Comparison of ENCODE assay signal across 9 mouse cellular contexts in genomic region chr6:124740211-124740887, GRCm38 (mm10). TPM values are rescaled to one million over a fixed set of nuclear protein-coding genes. Genes with fewer than 3 reads are reported as not detected.
DNase-seq lines count a peak whose midpoint lies in the region; ATAC-seq and TF ChIP-seq lines count a peak whose summit lies in the region.
"Had no signal": no experiment of that assay in that cellular context is flagged by ENCODE, and none has a peak within 500 bp of the region (broad histone marks: within the 10 kb centered on the region; RNA-seq: fewer than 3 reads in every experiment).

No protein-coding gene starts in this region.

- H3K36me3 ChIP-seq in stomach, postnatal 0 days (ENCODE audit: control insufficient read depth, insufficient read depth, low read length): peaks cover 11% of the 10 kb centered on the region

- H3K4me1 ChIP-seq in brown adipose tissue, adult 24 weeks (ENCODE audit: control insufficient read depth, insufficient read depth, insufficient read length, low read length): peaks cover 11% of the 10 kb centered on the region; the same call in 1 of the 2 replicates
- peaks cover 3% of the 10 kb centered on the region; the same call in 1 of the 2 replicates for H3K4me1 ChIP-seq in stomach, postnatal 0 days (replicated peaks; ENCODE audit: control insufficient read depth, insufficient read depth)

- ATAC-seq in stomach, postnatal 0 days (ENCODE audit: low FRiP score, low TSS enrichment): peak; percentile 2; the same call in 1 of the 2 replicates

- TF ChIP-seq CTCF in gastrocnemius, adult 2 months (IDR thresholded peaks at IDR 0.05): peak; percentile 67
- TF ChIP-seq CTCF in stomach, postnatal 0 days (IDR thresholded peaks at IDR 0.05; ENCODE audit: low read depth): peak; percentile 77

- no peaks in the 10 kb centered on the region for H3K9me3 ChIP-seq in stomach, postnatal 0 days (ENCODE audit: control insufficient read depth, low read length)

- peak; percentile 61 for DNase-seq in gastrocnemius, adult 2 months
- no peak for DNase-seq in gastrocnemius, postnatal 10 days
- DNase-seq in CD4-positive helper T cell, adult 2 months (ENCODE audit: low read depth, low spot score): peak; percentile 90
- peak; percentile 23 for DNase-seq in gastrocnemius, postnatal 25 days
- DNase-seq in kidney, postnatal 36 days: peak; percentile 62 to 63
- peak; percentile 61 for DNase-seq in mesoderm, embryonic 11.5 days (ENCODE audit: low read depth, low spot score)
- peak; percentile 77 for DNase-seq in stomach, postnatal 0 days (ENCODE audit: low spot score)

- under 1% methylated on average over 28 of the region's 29 CpGs for WGBS in stomach, postnatal 0 days

- no peak for TF ChIP-seq EP300 in stomach, postnatal 0 days (optimal IDR thresholded peaks at IDR 0.05)

- intact Hi-C loops in gastrocnemius, adult 2 months (cut with DNase I): loop anchor here (1.0 to 10.0 kb wide), 3 partner anchors 78 to 326 kb away; partner anchors contain the start of genes Lpcat3 and Pex5

- H3K27me3 ChIP-seq in stomach, postnatal 0 days (ENCODE audit: control insufficient read depth, insufficient read depth, low read length): no peaks in the 10 kb centered on the region

- peak overlapping the region; percentile 77 for H3K4me3 ChIP-seq in gastrocnemius, adult 2 months
- H3K4me3 ChIP-seq in brown adipose tissue, adult 24 weeks (ENCODE audit: insufficient read depth, low read depth, low read length): peak overlapping the region; percentile 65
- H3K4me3 ChIP-seq in stomach, postnatal 0 days (ENCODE audit: low read depth, low read length): peak overlapping the region; percentile 54

- H3K4me2 ChIP-seq in stomach, postnatal 0 days (replicated peaks; ENCODE audit: low read depth): peak overlapping the region; percentile 92

- H3K9ac ChIP-seq in stomach, postnatal 0 days (ENCODE audit: low read length): peak overlapping the region; percentile 78

- peak overlapping the region; percentile 97 for H3K27ac ChIP-seq in gastrocnemius, adult 2 months
- peak overlapping the region; percentile 91 for H3K27ac ChIP-seq in brown adipose tissue, adult 24 weeks (replicated peaks; ENCODE audit: low read depth, low read length)
- H3K27ac ChIP-seq in stomach, postnatal 0 days (replicated peaks): peak overlapping the region; percentile 98

RNA-seq across cellular contexts. Expression of gene Grcc10, which starts 0.8 kb away (rescaled TPM):
- 100 to 1,000 TPM; 145 to 182 TPM for total RNA-seq in gastrocnemius, adult 2 months (2021)
- total RNA-seq in gastrocnemius, postnatal 10 days (2021): 100 to 1,000 TPM; 213 to 226 TPM
- polyA plus RNA-seq in brown adipose tissue, adult 24 weeks (2012; ENCODE audit: insufficient read depth, insufficient read length, missing spikeins): 301 and 355 TPM in 2 replicates
- 100 to 1,000 TPM; 163 to 167 TPM for total RNA-seq in gastrocnemius, postnatal 25 days (2021)
- 292 and 310 TPM in 2 replicates for polyA plus RNA-seq in stomach, postnatal 0 days (2015; fragmentation: Nextera tagmentation; extraction: Ambion mirVana)

RNA-seq across cellular contexts. Expression of gene Ptpn6, which starts 1.8 kb away (rescaled TPM):
- total RNA-seq in gastrocnemius, adult 2 months (2021): under 1 TPM; 0.61 to 0.87 TPM
- total RNA-seq in gastrocnemius, postnatal 10 days (2021): 1 to 10 TPM; 1.8 to 3.8 TPM
- 13.5 and 14.1 TPM in 2 replicates for polyA plus RNA-seq in brown adipose tissue, adult 24 weeks (2012; ENCODE audit: insufficient read depth, insufficient read length, missing spikeins)
- 1 to 10 TPM; 1.5 to 2.2 TPM for total RNA-seq in gastrocnemius, postnatal 25 days (2021)
- 13.1 and 15.8 TPM in 2 replicates for polyA plus RNA-seq in stomach, postnatal 0 days (2015; fragmentation: Nextera tagmentation; extraction: Ambion mirVana)

RNA-seq across cellular contexts. Expression of gene Gm45234, which starts 15.5 kb away (rescaled TPM):
- total RNA-seq in gastrocnemius, adult 2 months (2021): not detected
- not detected for total RNA-seq in gastrocnemius, postnatal 10 days (2021)
- polyA plus RNA-seq in brown adipose tissue, adult 24 weeks (2012; ENCODE audit: insufficient read depth, insufficient read length, missing spikeins): not detected in 2 replicates
- total RNA-seq in gastrocnemius, postnatal 25 days (2021): 1 to 10 TPM in 1 of 2 experiments, not detected in 1; 2.2 TPM
- polyA plus RNA-seq in stomach, postnatal 0 days (2015; fragmentation: Nextera tagmentation; extraction: Ambion mirVana): not detected in 2 replicates
- total RNA-seq: adrenal gland, adult 18-20 months had no signal

RNA-seq across cellular contexts. Expression of gene Atn1, which starts 16.0 kb away (rescaled TPM):
- 10 to 100 TPM; 46.4 to 47.9 TPM for total RNA-seq in gastrocnemius, adult 2 months (2021)
- 10 to 100 TPM; 37.6 to 46.7 TPM for total RNA-seq in gastrocnemius, postnatal 10 days (2021)
- 31.7 and 35.7 TPM in 2 replicates for polyA plus RNA-seq in brown adipose tissue, adult 24 weeks (2012; ENCODE audit: insufficient read depth, insufficient read length, missing spikeins)
- 10 to 100 TPM; 31.8 to 32.4 TPM for total RNA-seq in gastrocnemius, postnatal 25 days (2021)
- 6.6 and 6.9 TPM in 2 replicates for polyA plus RNA-seq in stomach, postnatal 0 days (2015; fragmentation: Nextera tagmentation; extraction: Ambion mirVana)

RNA-seq across cellular contexts. Expression of gene Phb2, which starts 28.2 kb away (rescaled TPM):
- 100 to 1,000 TPM; 142 to 184 TPM for total RNA-seq in gastrocnemius, adult 2 months (2021)
- total RNA-seq in gastrocnemius, postnatal 10 days (2021): 100 to 1,000 TPM; 205 to 206 TPM
- 284 and 381 TPM in 2 replicates for polyA plus RNA-seq in brown adipose tissue, adult 24 weeks (2012; ENCODE audit: insufficient read depth, insufficient read length, missing spikeins)
- total RNA-seq in gastrocnemius, postnatal 25 days (2021): 100 to 1,000 TPM; 157 TPM
- 230 and 237 TPM in 2 replicates for polyA plus RNA-seq in stomach, postnatal 0 days (2015; fragmentation: Nextera tagmentation; extraction: Ambion mirVana)
